Mouse (Mus musculus) kidney, adult 2 months (tissue): ENCODE data around the gene Nup214.

Experiments
- CTCF ChIP-seq: fragments of 200-500 bp; conservative IDR thresholded peaks from 2 replicates; pipeline ENCODE4 v1.5.1; 2011; ENCODE audit warnings: low read depth, mild to moderate bottlenecking, control low read depth, low read length, moderate library complexity, mixed read lengths; ENCODE audit not compliant: insufficient read depth, insufficient read length
- POLR2A ChIP-seq: fragments of 200-500 bp; IDR thresholded peaks from one replicate; pipeline ENCODE4 v1.6.1; 2011; ENCODE audit warnings: low read depth, low read length, control low read depth

DNA sequence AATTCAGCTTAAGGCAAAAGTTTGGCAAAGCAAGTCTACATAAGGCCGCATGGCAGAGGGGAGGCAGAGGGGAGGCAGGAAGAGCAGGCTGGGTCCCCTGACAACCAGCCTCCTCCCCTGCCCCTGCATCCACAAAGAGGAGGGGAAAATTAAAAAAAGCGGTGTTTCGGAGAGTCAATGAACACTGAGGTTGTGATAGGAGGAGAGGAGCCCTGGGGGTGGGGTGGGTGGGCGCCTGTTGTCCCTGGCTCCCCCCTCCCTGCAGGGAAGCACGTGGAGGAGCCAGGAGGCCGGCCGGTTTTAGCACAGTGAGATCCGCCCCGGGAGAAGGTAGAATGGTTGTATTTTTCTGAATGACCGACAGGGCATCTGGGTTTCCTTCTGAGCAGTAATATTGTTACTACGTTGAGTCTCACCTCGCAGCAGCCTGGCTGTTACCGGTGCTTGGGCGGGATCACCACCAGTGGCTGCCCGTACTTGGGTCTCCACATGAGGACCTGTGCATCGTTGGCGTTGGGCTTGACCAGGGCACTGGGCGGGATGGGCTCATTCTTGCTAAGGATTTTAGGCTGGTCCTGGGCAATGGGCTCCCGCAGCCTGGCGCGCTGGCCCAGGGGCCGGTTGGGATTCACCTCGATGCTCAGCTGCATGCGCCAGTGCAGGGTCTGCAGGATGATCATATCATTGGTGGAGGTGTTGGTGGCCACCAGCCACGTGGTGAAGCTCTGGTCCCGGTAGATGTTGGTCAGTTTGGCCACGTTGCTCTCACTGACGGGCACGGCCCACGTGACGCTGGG, 94.8 kb downstream of the Nup214 start:
- TF ChIP-seq CTCF: no peak
- TF ChIP-seq POLR2A: no peak
